Mouse (Mus musculus) megakaryocyte, embryonic 14.5 days (primary cell): Measurements from ENCODE around the gene Mark2. TPM values are rescaled to one million over a fixed set of nuclear protein-coding genes. Genes with fewer than 3 reads are reported as not detected.

ENCODE experiments used
- H3K27me3 ChIP-seq: replicated peaks from 2 replicates; pipeline ENCODE3; 2012; ENCODE audit warnings: inconsistent platforms
- H3K36me3 ChIP-seq: replicated peaks from 2 replicates; pipeline ENCODE3; 2012; ENCODE audit warnings: low read length, inconsistent platforms, mixed read lengths
- H3K4me1 ChIP-seq: 2 replicates; pipeline ENCODE4 v1.6.1; 2012; ENCODE audit warnings: inconsistent platforms
- H3K4me3 ChIP-seq: replicated peaks from 2 replicates; pipeline ENCODE3; 2012; ENCODE audit warnings: moderate library complexity, mild to moderate bottlenecking, inconsistent platforms
- H3K9me3 ChIP-seq: 2 replicates; pipeline ENCODE4 v1.6.1; 2012; ENCODE audit warnings: inconsistent platforms
- FLI1 ChIP-seq: IDR thresholded peaks from 2 replicates; pipeline ENCODE4 v1.6.1; 2012; ENCODE audit warnings: low read length, inconsistent platforms, mixed read lengths
- GATA1 ChIP-seq: IDR thresholded peaks from 3 replicates; pipeline ENCODE4 v1.6.1; 2012; ENCODE audit warnings: mixed read lengths, low read length, inconsistent platforms, borderline replicate concordance
- polyA plus RNA-seq: library from polyadenylated mRNA; stranded (reverse); fragments of >175 nt; gene quantifications from 2 replicates; pipeline ENCODE4 v1.2.3, GENCODE M21; 2012; ENCODE audit warnings: low replicate concordance; ENCODE audit not compliant: insufficient read depth

Mark2 gene
- polyA plus RNA-seq, 1 experiment, result 179 TPM

- Histone ChIP-seq H3K9me3 (no peaks in the 10 kb centered on the region), H3K4me3 (no peak overlapping the region), H3K36me3 (peaks cover 67% of the 10 kb centered on the region), H3K27me3 (no peaks in the 10 kb centered on the region), H3K4me1 (peaks cover 76% of the 10 kb centered on the region)
- TF ChIP-seq GATA1, result no peak
- TF ChIP-seq FLI1, result no peak
Measured at GRCm38 (mm10) chr19:7335656-7336055, 6.0 kb downstream of the Mark2 start.

DNA sequence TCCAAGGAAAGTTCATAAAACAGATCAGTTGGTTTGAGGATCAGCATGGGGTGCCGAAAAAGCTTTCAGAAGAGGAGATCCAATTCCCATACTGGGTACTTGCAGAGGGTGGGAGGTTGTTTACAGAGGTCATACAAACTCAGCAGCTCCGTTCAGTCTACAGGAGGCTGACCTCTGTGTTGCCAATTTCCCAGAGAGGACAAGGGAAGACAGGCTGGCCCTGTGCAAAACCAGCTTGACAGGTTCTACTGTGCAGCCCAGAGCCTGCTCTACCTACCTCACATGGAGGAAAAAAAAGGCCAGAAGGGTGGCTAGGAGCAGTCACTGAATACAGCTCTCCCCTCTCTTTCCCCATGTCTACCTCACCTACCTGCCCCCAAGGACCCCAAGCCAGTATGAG lies 7.6 kb downstream of the Mark2 start:
- TF ChIP-seq FLI1 (no peak), GATA1 (no peak)
- Histone ChIP-seq H3K27me3 (no peaks in the 10 kb centered on the region), H3K4me1 (peaks cover 67% of the 10 kb centered on the region), H3K9me3 (no peaks in the 10 kb centered on the region), H3K36me3 (peaks cover 74% of the 10 kb centered on the region), H3K4me3 (no peak overlapping the region)

GRCm38 (mm10) chr19:7321391-7321790 lies 20.3 kb downstream of the Mark2 start:
- H3K4me1 ChIP-seq, result peaks cover 57% of the 10 kb centered on the region
- peaks cover 17% of the 10 kb centered on the region for H3K36me3 ChIP-seq
- TF ChIP-seq GATA1, result no peak
- H3K4me3 ChIP-seq, result no peak overlapping the region
- no peaks in the 10 kb centered on the region for H3K9me3 ChIP-seq
- H3K27me3 ChIP-seq, result no peaks in the 10 kb centered on the region

DNA sequence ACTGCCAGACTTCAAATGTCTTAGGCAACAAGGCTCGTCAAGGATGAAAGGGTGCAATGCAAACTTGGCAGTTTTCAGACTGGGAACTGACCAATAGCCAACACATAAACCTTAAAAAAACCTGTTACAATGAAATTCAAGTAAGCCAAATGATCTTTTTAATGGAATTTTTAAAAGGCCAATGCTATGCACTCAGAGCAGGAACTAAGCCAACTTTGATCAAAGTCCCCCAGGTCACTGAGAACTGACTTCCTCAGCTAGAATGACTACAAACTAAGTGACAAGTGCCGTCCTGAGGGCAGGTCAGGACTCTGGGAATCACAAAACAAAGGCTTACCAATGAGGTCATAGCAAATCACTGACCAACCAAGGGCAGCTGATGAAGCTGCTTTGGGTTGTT lies 21.5 kb downstream of the Mark2 start:
- no peak overlapping the region for H3K4me3 ChIP-seq
- TF ChIP-seq FLI1 (no peak), GATA1 (no peak)
- H3K9me3 ChIP-seq, result no peaks in the 10 kb centered on the region
- no peaks in the 10 kb centered on the region for H3K27me3 ChIP-seq
- H3K4me1 ChIP-seq, result peaks cover 60% of the 10 kb centered on the region
- H3K36me3 ChIP-seq, result peaks cover 19% of the 10 kb centered on the region

- no peaks in the 10 kb centered on the region for H3K27me3 ChIP-seq
- H3K36me3 ChIP-seq, result peaks cover 21% of the 10 kb centered on the region
- H3K4me1 ChIP-seq, result peaks cover 82% of the 10 kb centered on the region
- H3K4me3 ChIP-seq, result no peak overlapping the region
- H3K9me3 ChIP-seq, result no peaks in the 10 kb centered on the region
- TF ChIP-seq GATA1 (no peak), FLI1 (no peak)
Measured at GRCm38 (mm10) chr19:7317716-7318115, 23.9 kb downstream of the Mark2 start.

GRCm38 (mm10) chr19:7316822-7317221 lies 24.8 kb downstream of the Mark2 start:
- Histone ChIP-seq H3K9me3 (no peaks in the 10 kb centered on the region), H3K36me3 (peaks cover 19% of the 10 kb centered on the region), H3K4me1 (peaks cover 84% of the 10 kb centered on the region), H3K4me3 (peak overlapping the region; percentile 38), H3K27me3 (no peaks in the 10 kb centered on the region)
- TF ChIP-seq GATA1 (no peak), FLI1 (no peak)

DNA sequence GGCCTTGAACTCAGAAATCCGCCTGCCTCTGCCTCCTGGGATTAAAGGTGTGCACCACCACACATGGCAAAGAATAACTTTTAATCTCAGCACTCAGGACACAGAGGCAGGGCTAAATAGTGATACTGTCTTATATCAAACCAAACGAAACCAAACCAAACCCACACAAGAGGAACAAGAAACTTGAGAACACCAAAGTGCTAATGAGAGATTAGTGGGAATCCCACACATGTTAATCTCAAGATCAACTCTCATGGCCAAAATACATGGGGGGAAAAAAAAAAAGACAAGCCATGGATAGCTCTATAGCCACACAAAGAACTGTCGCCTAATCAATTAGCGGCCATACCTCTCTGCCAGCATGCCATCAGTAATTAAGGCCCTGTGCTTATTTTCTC lies 26.1 kb downstream of the Mark2 start:
- Histone ChIP-seq H3K36me3 (peaks cover 19% of the 10 kb centered on the region), H3K4me3 (no peak overlapping the region), H3K4me1 (peaks cover 86% of the 10 kb centered on the region), H3K27me3 (no peaks in the 10 kb centered on the region), H3K9me3 (no peaks in the 10 kb centered on the region)
- TF ChIP-seq GATA1 (no peak), FLI1 (no peak)

DNA sequence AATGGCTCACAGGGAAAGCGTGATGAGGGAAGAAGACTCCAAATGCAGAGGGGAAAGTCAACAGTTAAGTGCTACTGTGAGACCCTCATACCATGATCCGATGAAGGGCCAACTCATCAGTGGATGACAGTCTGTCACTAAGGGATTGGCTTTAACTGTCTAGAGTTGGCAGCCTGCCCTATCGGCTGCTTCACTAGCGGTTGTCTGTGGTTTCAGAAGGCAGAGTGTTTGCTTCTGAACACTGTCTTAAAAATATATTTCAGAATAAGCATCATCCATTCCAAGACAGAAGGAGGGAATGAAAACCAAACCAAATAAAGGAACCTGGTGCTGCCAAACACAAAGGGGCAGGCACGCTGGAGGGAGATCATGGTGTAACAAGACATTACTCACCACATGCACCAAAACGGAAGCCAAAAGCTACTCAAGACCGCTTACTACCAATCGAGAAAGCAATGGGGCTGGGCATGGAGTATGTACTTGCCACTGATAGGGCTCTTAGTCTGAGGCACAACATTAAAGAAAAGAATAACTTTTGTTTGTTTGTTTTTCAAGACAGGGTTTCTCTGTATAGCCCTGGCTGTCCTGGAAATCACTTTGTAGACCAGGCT lies 26.6 kb downstream of the Mark2 start:
- H3K9me3 ChIP-seq, result no peaks in the 10 kb centered on the region
- peaks cover 86% of the 10 kb centered on the region for H3K4me1 ChIP-seq
- peaks cover 16% of the 10 kb centered on the region for H3K36me3 ChIP-seq
- TF ChIP-seq FLI1 (no peak), GATA1 (no peak)
- H3K27me3 ChIP-seq, result no peaks in the 10 kb centered on the region
- H3K4me3 ChIP-seq, result no peak overlapping the region

DNA sequence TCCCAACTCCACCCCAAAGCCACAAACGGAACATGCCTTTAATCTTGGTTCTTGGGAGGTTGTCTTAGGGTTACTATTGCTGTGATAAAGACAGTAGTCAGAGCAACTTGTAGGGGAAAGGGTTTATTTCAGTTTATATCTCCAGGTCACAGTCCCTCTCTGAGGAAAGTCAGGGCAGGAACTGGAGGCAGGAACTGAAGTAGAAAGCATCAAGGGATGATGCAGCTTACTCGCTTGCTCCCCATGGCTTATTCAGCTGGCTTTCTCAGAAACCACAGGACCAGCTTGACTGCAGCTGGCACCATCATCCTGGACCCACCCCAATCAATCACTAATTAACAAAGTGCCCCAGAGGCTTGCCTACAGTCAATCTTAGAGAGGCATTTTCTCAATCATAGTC lies 28.0 kb downstream of the Mark2 start:
- Histone ChIP-seq H3K4me3 (peak overlapping the region; percentile 56), H3K9me3 (no peaks in the 10 kb centered on the region), H3K4me1 (peaks cover 98% of the 10 kb centered on the region), H3K27me3 (no peaks in the 10 kb centered on the region), H3K36me3 (peaks cover 9% of the 10 kb centered on the region)
- TF ChIP-seq GATA1, result no peak
- no peak for TF ChIP-seq FLI1

GRCm38 (mm10) chr19:7311306-7311705 lies 30.4 kb downstream of the Mark2 start:
- peak overlapping the region; percentile 54 for H3K4me3 ChIP-seq
- peaks cover 14% of the 10 kb centered on the region for H3K36me3 ChIP-seq
- H3K9me3 ChIP-seq, result no peaks in the 10 kb centered on the region
- H3K27me3 ChIP-seq, result no peaks in the 10 kb centered on the region
- no peak for TF ChIP-seq FLI1
- TF ChIP-seq GATA1, result no peak
- H3K4me1 ChIP-seq, result peaks cover 100% of the 10 kb centered on the region

DNA sequence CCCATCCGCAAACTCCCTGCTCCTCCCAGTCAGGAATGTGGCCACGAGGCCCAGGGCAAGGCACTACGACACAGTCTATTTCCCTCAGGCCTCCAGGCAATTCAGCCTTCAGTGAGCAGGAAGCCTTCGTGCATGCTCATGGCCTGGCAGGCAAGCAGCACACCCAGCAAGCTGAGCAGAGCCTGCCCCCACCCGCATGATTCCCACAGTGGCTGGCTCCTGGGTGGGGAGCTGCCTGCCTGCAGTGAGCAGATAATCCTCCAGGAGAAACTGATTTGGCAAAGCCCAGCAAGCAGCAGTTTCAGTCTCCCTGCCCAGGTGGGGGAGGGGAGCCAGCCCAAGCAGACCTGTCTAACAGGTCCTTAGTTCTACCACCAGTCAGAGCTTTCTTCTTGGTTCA lies 31.0 kb downstream of the Mark2 start:
- Histone ChIP-seq H3K9me3 (no peaks in the 10 kb centered on the region), H3K27me3 (no peaks in the 10 kb centered on the region), H3K4me3 (peak overlapping the region; percentile 79), H3K4me1 (peaks cover 100% of the 10 kb centered on the region), H3K36me3 (peaks cover 17% of the 10 kb centered on the region)
- TF ChIP-seq GATA1 (no peak), FLI1 (no peak)
